Mouse (Mus musculus) CD4-positive helper T cell, adult 2 months (primary cell): Measurements from ENCODE around the gene Ugdh.

Experiments used
- DNase-seq: peaks from one replicate; pipeline ENCODE4 v3.0.0-alpha.2; 2012; ENCODE audit warnings: low read depth, missing footprints, low spot score

Gene Ugdh

DNA sequence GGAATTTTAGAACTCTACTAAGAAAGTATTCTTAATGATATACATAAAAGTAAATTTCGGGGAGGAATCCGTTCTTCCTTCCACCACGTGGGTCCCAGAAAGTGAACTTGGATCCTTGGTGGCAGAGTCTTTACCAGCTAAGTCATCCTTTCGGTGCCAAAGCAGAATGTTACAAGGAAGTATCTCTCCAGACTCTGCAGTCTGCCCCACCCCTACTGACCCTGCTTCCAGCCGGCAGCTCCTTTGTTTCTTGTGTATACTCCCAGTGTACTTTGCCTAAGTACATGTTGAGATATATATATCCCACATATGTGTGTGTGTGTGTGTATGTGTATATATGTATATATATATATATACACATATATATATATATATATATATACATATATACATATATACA, 6.3 kb downstream of the Ugdh start:
- no peak for DNase-seq

DNA sequence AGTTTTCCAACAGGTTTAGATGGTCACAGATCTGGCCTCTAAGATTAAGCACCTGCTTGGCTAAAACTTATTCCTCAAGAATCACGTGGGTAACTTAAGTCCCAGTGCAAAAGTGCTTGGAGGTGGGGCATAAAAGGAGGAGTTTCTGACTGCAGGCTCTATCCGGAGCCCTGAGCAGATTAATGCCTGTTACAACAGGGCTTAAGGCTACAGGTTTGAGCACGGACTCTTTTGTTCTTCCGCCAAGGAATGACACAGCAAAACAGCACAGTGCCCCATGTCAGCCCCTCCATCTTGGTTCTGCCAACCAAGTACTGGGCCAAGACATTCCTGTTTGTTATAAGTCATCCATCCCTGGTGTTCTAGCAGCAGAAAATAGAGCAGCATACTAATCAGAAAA, 7.4 kb downstream of the Ugdh start:
- DNase-seq, result no peak

DNA sequence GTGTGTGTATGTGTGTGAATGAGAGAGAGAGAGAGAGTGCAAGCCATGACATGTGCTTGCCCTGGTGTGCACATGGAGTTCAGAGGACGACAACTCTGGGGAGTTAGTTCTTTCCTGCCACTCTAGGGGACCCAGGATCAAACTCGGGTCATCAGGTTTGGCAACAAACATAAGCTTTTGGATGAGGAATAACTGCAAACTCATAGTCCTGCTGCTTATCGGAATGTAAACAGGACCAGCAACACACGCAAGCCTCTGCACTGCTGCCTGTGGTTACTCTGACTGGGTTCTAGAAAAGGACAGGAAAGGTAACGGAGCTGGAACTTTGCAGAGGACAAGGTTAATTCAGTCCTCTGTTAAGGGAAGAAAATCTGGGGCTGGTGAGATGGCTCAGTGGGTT, 10.5 kb downstream of the Ugdh start:
- DNase-seq, result no peak

- DNase-seq, result no peak
These were observed 11.5 kb downstream of the Ugdh start for GRCm38 (mm10) chr5:65424215-65424614.

DNA sequence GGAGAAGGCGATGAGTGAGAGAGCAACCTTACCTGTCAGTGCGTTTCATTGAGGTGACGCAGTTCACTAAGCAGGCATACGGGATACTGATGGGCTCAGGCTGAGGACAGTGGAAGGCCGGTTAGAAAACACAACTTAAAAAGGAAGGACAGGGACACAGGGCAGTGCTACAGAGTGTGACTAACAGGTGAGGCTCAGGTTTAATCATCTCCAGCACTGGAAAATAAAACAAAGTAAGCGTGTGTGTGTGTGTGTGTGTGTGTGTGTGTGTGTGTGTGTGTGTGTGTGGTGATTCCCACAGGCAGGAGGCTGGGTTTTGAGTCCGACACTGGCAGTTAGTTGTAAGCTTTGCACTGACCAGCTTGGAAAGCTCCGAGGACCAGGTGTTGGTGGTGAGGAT, 12.9 kb downstream of the Ugdh start:
- no peak for DNase-seq

DNA sequence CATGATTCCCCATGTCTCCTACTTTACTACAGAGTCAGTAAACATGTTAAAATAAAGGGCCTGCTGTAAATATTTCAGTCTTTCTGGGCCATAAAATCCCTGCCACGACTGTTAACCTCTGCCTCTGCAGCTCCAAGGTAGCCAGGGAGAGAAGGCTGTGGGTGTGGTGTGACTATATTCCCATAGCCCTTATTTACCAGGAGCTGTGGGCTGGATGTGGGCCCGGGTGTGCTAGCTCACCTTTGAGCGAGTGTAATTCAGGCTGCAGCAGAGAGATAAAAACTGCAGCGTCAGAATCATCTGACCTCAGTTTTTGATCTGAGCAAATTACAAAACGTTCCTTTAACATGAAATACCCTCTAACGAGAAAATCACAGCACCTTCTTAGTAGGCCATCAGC, 14.9 kb downstream of the Ugdh start:
- DNase-seq, result no peak

DNA sequence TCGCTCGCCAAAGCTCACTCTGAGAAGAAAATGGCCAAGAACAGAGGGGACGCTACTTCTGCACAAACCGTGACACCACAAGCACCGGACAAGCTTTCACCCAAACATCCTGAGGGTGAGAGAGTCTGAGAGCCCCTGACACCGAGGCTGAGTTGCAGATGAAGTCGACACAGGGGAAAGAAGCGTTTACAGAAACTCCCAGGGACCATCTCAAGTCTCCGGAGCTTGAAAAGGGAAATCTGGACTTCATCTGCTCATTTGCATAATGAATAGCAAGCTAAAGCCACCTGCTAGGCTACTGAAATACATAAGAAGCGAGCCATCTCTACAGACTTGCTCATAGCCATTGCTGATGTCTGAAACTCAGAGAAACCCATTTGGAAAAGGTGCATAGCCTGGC, 16.6 kb downstream of the Ugdh start:
- DNase-seq, result no peak

DNA sequence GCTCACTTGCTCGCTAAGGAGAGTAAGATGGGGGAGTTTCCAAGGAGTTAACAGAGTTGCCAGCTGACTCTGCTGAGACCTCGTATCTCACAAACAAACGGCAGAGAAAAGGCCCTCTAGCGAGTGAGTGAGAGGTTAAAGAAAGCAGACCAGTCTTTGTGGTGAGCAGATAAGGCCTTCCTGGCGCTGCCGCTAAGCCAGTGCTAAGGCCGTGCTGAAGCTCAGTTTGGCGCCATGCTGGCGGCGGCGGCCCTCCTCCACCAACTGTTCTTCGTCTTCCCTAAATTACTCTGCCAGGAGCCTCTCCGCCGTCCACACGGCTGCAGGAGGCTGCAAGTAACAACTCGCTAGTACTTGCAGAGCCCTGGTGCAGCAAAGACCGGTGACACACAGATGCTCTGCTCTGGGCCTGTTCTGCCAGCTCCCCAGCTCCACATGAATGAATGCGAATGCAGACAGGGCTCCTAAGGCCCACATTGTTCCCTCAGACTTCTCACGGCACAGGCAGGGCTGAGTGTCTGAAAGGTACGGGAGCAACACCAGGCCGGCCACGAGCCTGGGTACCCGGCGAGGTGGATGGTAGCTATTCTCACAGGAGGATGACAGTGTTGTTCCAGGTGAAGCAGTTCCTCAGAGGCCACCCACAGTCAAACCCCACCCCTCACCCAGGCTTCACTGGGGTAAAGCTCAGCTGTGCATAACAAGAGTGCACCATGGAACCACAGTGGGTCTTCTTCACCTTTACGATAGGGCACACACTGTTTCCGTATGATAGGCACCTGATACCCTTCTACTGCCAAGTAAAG, 19.9 kb downstream of the Ugdh start:
- no peak for DNase-seq

GRCm38 (mm10) chr5:65407989-65408388, 27.8 kb downstream of the Ugdh start:
- DNase-seq, result no peak

- DNase-seq, result peak; percentile 76
These were observed 34.3 kb downstream of the Ugdh start for GRCm38 (mm10) chr5:65401251-65401994.

DNA sequence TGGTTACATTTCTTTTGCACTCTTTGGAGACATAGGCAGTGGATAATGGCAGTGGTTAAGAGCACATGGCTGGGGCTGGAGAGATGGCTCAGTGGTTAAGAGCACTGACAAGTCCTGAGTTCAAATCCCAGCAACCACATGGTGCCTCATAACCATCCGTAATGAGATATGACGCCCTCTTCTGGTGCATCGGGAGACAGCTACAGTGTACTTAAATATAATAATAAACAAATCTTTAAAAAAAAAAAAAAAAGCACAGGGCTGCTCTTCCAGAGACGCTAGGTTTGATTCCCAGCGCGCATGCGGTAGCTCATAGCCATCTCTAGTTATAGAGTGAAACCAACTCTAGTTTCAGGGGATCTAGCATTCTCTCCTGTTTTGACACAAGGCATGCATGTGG, 41.3 kb downstream of the Ugdh start:
- DNase-seq, result no peak

- no peak for DNase-seq
These were observed 44.0 kb downstream of the Ugdh start for GRCm38 (mm10) chr5:65391753-65392152.

DNA sequence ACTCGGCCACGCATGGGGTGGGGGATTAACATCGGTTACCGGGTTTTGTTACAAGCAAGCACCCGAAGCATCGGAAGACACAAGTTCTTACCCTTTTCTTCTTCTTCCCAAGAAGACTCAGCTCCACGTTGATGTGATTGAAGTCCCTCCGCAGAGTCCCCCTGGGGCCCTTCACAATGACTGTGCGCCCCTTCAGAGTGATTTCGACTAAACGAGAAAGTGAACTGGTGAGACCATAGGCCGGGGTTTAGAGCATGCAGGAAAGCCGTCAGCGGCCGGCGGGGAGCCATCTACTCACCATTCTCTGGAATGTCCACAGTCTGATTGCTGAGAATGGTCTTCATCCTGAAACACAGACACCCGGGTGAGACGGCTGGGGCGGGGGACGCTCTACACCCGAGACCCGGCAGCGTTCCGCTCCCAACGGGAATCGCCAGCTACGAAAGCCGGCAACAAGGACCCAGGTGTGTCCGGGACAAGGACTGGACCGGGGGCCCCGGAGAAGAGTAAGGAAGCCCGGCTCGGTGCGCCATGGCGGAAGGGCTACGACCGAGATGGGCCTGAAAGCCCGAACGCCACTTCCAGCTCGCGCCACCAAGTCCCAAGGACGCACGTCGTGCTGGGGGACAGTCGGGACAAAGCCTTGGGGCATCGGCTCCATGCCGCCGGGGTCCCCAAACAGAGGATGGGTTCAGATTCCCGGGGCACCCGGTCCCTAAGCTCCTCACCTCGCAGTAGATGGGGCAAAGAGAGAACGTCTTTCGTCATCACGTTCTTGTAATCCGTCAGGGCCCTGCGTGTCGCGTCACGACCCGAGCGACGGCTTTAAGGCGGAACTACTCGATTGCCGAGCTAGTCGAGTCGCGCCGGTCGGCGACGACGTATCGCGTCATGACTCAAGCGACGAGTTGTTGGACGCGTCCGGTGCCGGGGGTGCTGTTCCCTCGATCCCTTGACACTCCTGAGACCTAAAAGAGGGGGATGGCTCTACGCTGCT, 44.8 kb downstream of the Ugdh start, which contains the start of the genes Rpl9 and Lias:
Gene Rpl9, minus strand, starts transcription at position 797 of the 997 bp plus-strand sequence.
Gene Lias, plus strand, starts transcription at position 850 of the 997 bp plus-strand sequence.
- peak; percentile 99 for DNase-seq

- no peak for DNase-seq
These were observed 48.5 kb downstream of the Ugdh start for GRCm38 (mm10) chr5:65387008-65387867.

DNA sequence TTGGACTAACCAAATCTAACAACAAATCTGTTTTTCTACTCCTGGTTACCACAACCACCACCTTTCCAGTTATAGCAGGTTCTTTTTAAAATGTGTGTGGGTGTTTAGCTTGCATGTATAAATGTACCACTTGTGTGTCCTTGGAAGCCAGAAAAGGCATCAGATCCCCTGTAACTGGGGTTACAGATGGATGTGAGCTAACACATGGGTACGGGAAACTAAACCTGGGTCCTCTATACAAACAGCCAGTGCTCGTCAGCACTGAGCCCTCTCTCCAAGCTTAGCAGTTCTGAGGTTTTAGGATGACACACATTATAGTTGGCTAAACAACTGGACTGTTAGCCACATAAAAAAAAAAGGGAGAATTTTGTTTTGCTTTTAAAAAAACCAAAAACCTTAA, 50.0 kb downstream of the Ugdh start:
- no peak for DNase-seq

DNA sequence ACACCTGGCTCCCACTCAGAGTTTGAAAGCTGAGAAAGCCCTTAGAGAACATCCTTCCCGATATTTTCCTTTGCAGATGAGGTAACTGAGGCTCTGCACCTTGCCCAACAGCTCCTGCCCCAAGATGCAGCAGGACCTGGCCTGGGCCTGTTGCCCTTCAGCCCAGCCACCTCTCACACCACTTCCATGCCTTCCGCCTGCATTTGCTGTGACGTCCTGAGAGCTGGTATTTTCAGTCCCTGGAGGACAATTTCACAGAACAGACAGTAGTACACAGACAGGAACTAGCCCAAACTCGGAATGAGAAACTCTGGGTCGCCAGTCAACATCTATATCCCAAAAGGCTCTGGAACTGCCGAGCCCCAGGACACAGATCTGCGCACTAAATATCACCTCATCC, 61.0 kb downstream of the Ugdh start:
- DNase-seq, result no peak

DNA sequence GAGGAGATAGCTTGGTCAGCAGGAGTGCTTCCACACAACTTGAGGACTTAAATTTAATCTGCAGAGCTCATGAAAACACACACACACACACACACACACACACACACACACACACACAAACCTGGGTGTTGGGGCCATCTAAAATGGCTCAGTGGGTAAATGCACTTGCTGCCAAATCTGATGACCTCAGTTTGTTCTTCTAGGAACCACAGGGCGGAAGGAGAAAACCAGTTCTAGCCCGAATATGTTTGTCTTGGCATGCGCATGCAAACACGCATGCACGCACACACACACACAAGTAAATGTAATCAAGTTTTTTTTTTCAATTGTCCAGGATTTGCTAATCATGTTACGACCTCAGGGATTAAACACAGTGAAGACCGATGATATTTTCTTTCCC, 64.2 kb downstream of the Ugdh start:
- no peak for DNase-seq

- no peak for DNase-seq
These were observed 67.9 kb downstream of the Ugdh start for GRCm38 (mm10) chr5:65367837-65368236.
